Mouse (Mus musculus) hindbrain, postnatal 0 days (tissue): ENCODE measurements around the gene Dnajc22. TPM values are rescaled to one million over a fixed set of nuclear protein-coding genes. Genes with fewer than 3 reads are reported as not detected.
A peak's percentile ranks its signal among the peaks of the same experiment; 100 is the strongest.

Source experiments
- ATAC-seq: fragments of 200-750 bp; cut with Nextera tagmentation; 2 replicates; pipeline ENCODE4 v1.8.0; 2017; ENCODE audit warnings: mild to moderate bottlenecking, moderate TSS enrichment, moderate library complexity
- DNase-seq: peaks from one replicate; pipeline ENCODE4 v3.0.0-alpha.2; 2015; ENCODE audit warnings: low spot score
- H3K27ac ChIP-seq: fragments of 300-500 bp; sonication (generic); 2 replicates; pipeline ENCODE4 v1.5.1; 2014; ENCODE audit warnings: mild to moderate bottlenecking
- H3K27me3 ChIP-seq: fragments of 300-500 bp; sonication (generic); 2 replicates; pipeline ENCODE4 v1.6.1; 2014; ENCODE audit warnings: low read length, mixed read lengths; ENCODE audit not compliant: insufficient read depth
- H3K36me3 ChIP-seq: fragments of 300-500 bp; sonication (generic); 2 replicates; pipeline ENCODE4 v1.6.1; 2014; ENCODE audit warnings: low read length, mixed read lengths; ENCODE audit not compliant: insufficient read depth
- H3K4me1 ChIP-seq: fragments of 300-500 bp; sonication (generic); 2 replicates; pipeline ENCODE4 v1.6.1; 2014; ENCODE audit warnings: antibody characterized with exemption, low read length, mixed read lengths; ENCODE audit not compliant: insufficient read depth
- H3K4me2 ChIP-seq: fragments of 300-500 bp; sonication (generic); 2 replicates; pipeline ENCODE4 v1.6.1; 2014; ENCODE audit warnings: low read depth, mild to moderate bottlenecking, low read length, moderate library complexity, mixed read lengths
- H3K4me3 ChIP-seq: fragments of 300-500 bp; sonication (generic); 2 replicates; pipeline ENCODE4 v1.5.1; 2014; ENCODE audit warnings: low read length
- H3K9ac ChIP-seq: fragments of 300-500 bp; sonication (generic); replicated peaks from 2 replicates; pipeline ENCODE4 v1.6.1; 2014; ENCODE audit warnings: mild to moderate bottlenecking, low read length, moderate library complexity, mixed read lengths
- H3K9me3 ChIP-seq: fragments of 300-500 bp; sonication (generic); 2 replicates; pipeline ENCODE4 v1.6.1; 2016; ENCODE audit warnings: low read length, mixed read lengths
- CTCF ChIP-seq: IDR thresholded peaks from 2 replicates; pipeline ENCODE4 v1.5.1; 2016; ENCODE audit warnings: antibody characterized with exemption, control low read depth, low read depth
- WGBS: fragments of 180-500 bp; shearing (Covaris S2); extraction: QIAGEN DNeasy Blood & Tissue Kit; methylation state at CpG from one replicate; pipeline ENCODE4 v1.1.7; 2014; 5-methylcytosine and 5-hydroxymethylcytosine counted together
- polyA plus RNA-seq: library from polyadenylated mRNA; unstranded; fragments of >200 nt; fragmentation: Nextera tagmentation; extraction: Ambion mirVana; gene quantifications from 2 replicates; pipeline ENCODE4 v1.2.1, GENCODE M21; 2015
- total RNA-seq: library from RNA; depleted of rRNA; stranded (reverse); fragments of >200 nt; gene quantifications from 2 replicates; pipeline ENCODE4 v1.2.3, GENCODE M21; 2014

The Dnajc22 gene
- total and polyA plus RNA-seq, 2 experiments from 2014 or later, result 0.45 to 0.99 TPM

GRCm38 (mm10) chr15:99095356-99095755 lies 2.4 kb downstream of the Dnajc22 start:
- Histone ChIP-seq H3K27me3 (peaks cover 34% of the 10 kb centered on the region), H3K4me1 (peaks cover 9% of the 10 kb centered on the region; the same call in 1 of the 2 replicates), H3K27ac (no peak overlapping the region), H3K4me2 (0 out of 2 replicates have a peak overlapping the region, but pooled peaks have one; percentile 27), H3K4me3 (no peak overlapping the region), H3K9me3 (no peaks in the 10 kb centered on the region), H3K9ac (no peak overlapping the region), H3K36me3 (no peaks in the 10 kb centered on the region)
- DNase-seq (no peak), ATAC-seq (no peak)
- TF ChIP-seq CTCF, result no peak
- 27% methylated on average over 6 of the region's 6 CpGs for WGBS

GRCm38 (mm10) chr15:99096061-99096793 lies 3.3 kb downstream of the Dnajc22 start:
- no peak for TF ChIP-seq CTCF
- H3K27me3 ChIP-seq, result peaks cover 34% of the 10 kb centered on the region
- no peak overlapping the region for H3K27ac ChIP-seq
- WGBS, result 7% methylated on average over 24 of the region's 24 CpGs
- peak overlapping the region; percentile 37 for H3K4me3 ChIP-seq
- 0 out of 2 replicates have a peak overlapping the region, but pooled peaks have one; percentile 40 for H3K9ac ChIP-seq
- H3K4me2 ChIP-seq, result peak overlapping the region; percentile 63
- H3K9me3 ChIP-seq, result no peaks in the 10 kb centered on the region
- ATAC-seq, result no peak
- no peaks in the 10 kb centered on the region for H3K36me3 ChIP-seq
- H3K4me1 ChIP-seq, result peaks cover 9% of the 10 kb centered on the region; the same call in 1 of the 2 replicates
- no peak for DNase-seq

- H3K27me3 ChIP-seq, result peaks cover 34% of the 10 kb centered on the region
- under 1% methylated on average over 40 of the region's 58 CpGs for WGBS
- H3K9me3 ChIP-seq, result no peaks in the 10 kb centered on the region
- peak overlapping the region; percentile 40; the same call in 1 of the 2 replicates for H3K9ac ChIP-seq
- peaks cover 9% of the 10 kb centered on the region; the same call in 1 of the 2 replicates for H3K4me1 ChIP-seq
- peak; percentile 47 for DNase-seq
- no peak overlapping the region for H3K27ac ChIP-seq
- peak overlapping the region; percentile 37 for H3K4me3 ChIP-seq
- peak overlapping the region; percentile 63 for H3K4me2 ChIP-seq
- no peak for ATAC-seq
- H3K36me3 ChIP-seq, result no peaks in the 10 kb centered on the region
- no peak for TF ChIP-seq CTCF
Measured at GRCm38 (mm10) chr15:99096831-99097500, 4.0 kb downstream of the Dnajc22 start.

- H3K4me3 ChIP-seq, result peak overlapping the region; percentile 37
- no peak overlapping the region for H3K27ac ChIP-seq
- no peaks in the 10 kb centered on the region for H3K9me3 ChIP-seq
- ATAC-seq (no peak), DNase-seq (peak; percentile 25)
- no peak for TF ChIP-seq CTCF
- 0 out of 2 replicates have a peak overlapping the region, but pooled peaks have one; percentile 13 for H3K9ac ChIP-seq
- under 1% methylated on average over 39 of the region's 39 CpGs for WGBS
- H3K27me3 ChIP-seq, result peaks cover 34% of the 10 kb centered on the region
- peaks cover 9% of the 10 kb centered on the region; the same call in 1 of the 2 replicates for H3K4me1 ChIP-seq
- H3K36me3 ChIP-seq, result no peaks in the 10 kb centered on the region
- peak overlapping the region; percentile 63 for H3K4me2 ChIP-seq
Measured at GRCm38 (mm10) chr15:99097840-99098492, 5.0 kb downstream of the Dnajc22 start.

- H3K4me1 ChIP-seq, result peaks cover 9% of the 10 kb centered on the region; the same call in 1 of the 2 replicates
- ATAC-seq, result no peak
- H3K9me3 ChIP-seq, result no peaks in the 10 kb centered on the region
Measured at GRCm38 (mm10) chr15:99098493-99098861, 5.5 kb downstream of the Dnajc22 start.

GRCm38 (mm10) chr15:99099139-99099556 lies 6.2 kb downstream of the Dnajc22 start:
- Histone ChIP-seq H3K27me3 (peaks cover 34% of the 10 kb centered on the region), H3K9me3 (no peaks in the 10 kb centered on the region), H3K36me3 (no peaks in the 10 kb centered on the region), H3K4me1 (peaks cover 5% of the 10 kb centered on the region; the same call in 1 of the 2 replicates), H3K4me2 (peak overlapping the region; percentile 63; the same call in 1 of the 2 replicates), H3K27ac (no peak overlapping the region), H3K9ac (no peak overlapping the region), H3K4me3 (peak overlapping the region; percentile 10; the same call in 1 of the 2 replicates)
- TF ChIP-seq CTCF, result peak; percentile 86
- ATAC-seq, result peak; percentile 49
- 3% methylated on average over 15 of the region's 15 CpGs for WGBS
- DNase-seq, result peak; percentile 64

More at GRCm38 (mm10) chr15:99098493-99098861, 5.5 kb downstream of the Dnajc22 start:
- Histone ChIP-seq H3K27ac (no peak overlapping the region), H3K36me3 (no peaks in the 10 kb centered on the region), H3K9ac (no peak overlapping the region), H3K4me2 (peak overlapping the region; percentile 63), H3K27me3 (peaks cover 34% of the 10 kb centered on the region), H3K4me3 (peak overlapping the region; percentile 37)
- TF ChIP-seq CTCF, result no peak
- WGBS, result 2% methylated on average over 9 of the region's 9 CpGs
- no peak for DNase-seq
